Mouse (Mus musculus) lung, postnatal 0 days (tissue): Measurements from ENCODE around the gene Erc1.

Experiments
- CTCF ChIP-seq: IDR thresholded peaks from 2 replicates; pipeline ENCODE4 v1.5.1; 2016; ENCODE audit warnings: antibody characterized with exemption, mild to moderate bottlenecking
- EP300 ChIP-seq: IDR thresholded peaks from 2 replicates; pipeline ENCODE4 v1.6.1; 2016; ENCODE audit warnings: antibody characterized with exemption, mild to moderate bottlenecking, control low read depth

DNA sequence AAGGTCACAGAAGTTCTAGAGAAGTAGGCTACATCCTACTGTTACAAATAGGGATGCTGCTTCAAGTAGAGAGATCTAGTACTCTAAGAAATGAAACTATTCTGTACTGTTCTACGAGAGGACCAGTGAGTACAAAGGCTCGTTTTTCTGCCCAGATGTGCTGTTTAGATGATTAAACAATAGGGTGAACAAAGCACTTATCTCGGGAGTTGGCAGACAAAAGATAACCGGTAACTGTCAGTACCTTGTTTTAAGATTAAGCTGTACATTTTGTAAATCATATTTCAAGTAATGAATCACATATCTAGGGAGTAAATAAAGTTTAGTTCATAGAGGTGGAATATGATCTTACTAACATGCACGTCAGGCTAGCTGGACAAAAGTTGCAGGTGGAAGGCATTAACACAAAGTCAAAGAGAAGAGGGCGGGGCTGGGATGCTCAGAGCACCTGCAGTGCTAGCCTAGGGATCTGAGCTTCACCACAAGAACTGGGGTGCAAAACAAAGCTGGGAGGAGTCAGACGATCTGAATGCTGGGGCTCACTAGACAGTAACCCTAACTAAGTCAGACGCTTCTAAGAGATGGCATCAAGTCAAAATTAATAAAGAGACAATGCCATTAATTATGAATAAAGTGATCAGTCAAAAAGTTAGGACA lies 136.2 kb downstream of the Erc1 start:
- TF ChIP-seq CTCF (no peak), EP300 (no peak)
